Mouse (Mus musculus): ENCODE data around the gene Kcnip3. TPM values are rescaled to one million over a fixed set of nuclear protein-coding genes. Genes with fewer than 3 reads are reported as not detected.
A peak's percentile ranks its signal among the peaks of the same experiment; 100 is the strongest.

The Kcnip3 gene
- polyA plus RNA-seq, 2 experiments: 2.3 to 4.3 TPM

GRCm38 (mm10) chr2:127482533-127482911, 39.4 kb downstream of the Kcnip3 start:
- peaks cover 6% of the 10 kb centered on the region; the same call in 1 of the 2 replicates for H3K4me1 ChIP-seq (ENCODE audit: control insufficient read depth, insufficient read depth, low read length)
- H3K9ac ChIP-seq (ENCODE audit: low read depth, low read length, severe bottlenecking): peak overlapping the region; percentile 60
- no peak for TF ChIP-seq POLR2A (IDR thresholded peaks at IDR 0.05; ENCODE audit: borderline replicate concordance, extremely low read depth, insufficient read depth, insufficient read length)
- 0% methylated on average over 20 of the region's 21 CpGs for WGBS
- DNase-seq (ENCODE audit: low spot score) (peak; percentile 77), ATAC-seq (ENCODE audit: low FRiP score, low read depth) (peak; percentile 85)
- no peaks in the 10 kb centered on the region for H3K9me3 ChIP-seq (ENCODE audit: control insufficient read depth, low read length)
- peaks cover 47% of the 10 kb centered on the region for H3K27me3 ChIP-seq (ENCODE audit: control insufficient read depth, insufficient read depth, low read length)
- no peak overlapping the region for H3K27ac ChIP-seq (replicated peaks; ENCODE audit: low read depth, low read length)
- H3K4me2 ChIP-seq (replicated peaks; ENCODE audit: low read depth, low read length, severe bottlenecking): peak overlapping the region; percentile 97
- peak overlapping the region; percentile 56 for H3K4me3 ChIP-seq (replicated peaks; ENCODE audit: low read length)
- H3K36me3 ChIP-seq (ENCODE audit: control insufficient read depth, insufficient read depth, low read length): no peaks in the 10 kb centered on the region

GRCm38 (mm10) chr2:127481841-127482532, 39.9 kb downstream of the Kcnip3 start:
- peaks cover 47% of the 10 kb centered on the region for H3K27me3 ChIP-seq (ENCODE audit: control insufficient read depth, insufficient read depth, low read length)
- H3K4me3 ChIP-seq (replicated peaks; ENCODE audit: low read length): peak overlapping the region; percentile 56
- peaks cover 6% of the 10 kb centered on the region; the same call in 1 of the 2 replicates for H3K4me1 ChIP-seq (ENCODE audit: control insufficient read depth, insufficient read depth, low read length)
- H3K9ac ChIP-seq (ENCODE audit: low read depth, low read length, severe bottlenecking): peak overlapping the region; percentile 60
- DNase-seq (ENCODE audit: low spot score) (no peak), ATAC-seq (ENCODE audit: low FRiP score, low read depth) (peak; percentile 49; the same call in 1 of the 2 replicates)
- H3K4me2 ChIP-seq (replicated peaks; ENCODE audit: low read depth, low read length, severe bottlenecking): peak overlapping the region; percentile 97
- no peaks in the 10 kb centered on the region for H3K36me3 ChIP-seq (ENCODE audit: control insufficient read depth, insufficient read depth, low read length)
- under 1% methylated on average over 36 of the region's 59 CpGs for WGBS
- no peaks in the 10 kb centered on the region for H3K9me3 ChIP-seq (ENCODE audit: control insufficient read depth, low read length)
- no peak for TF ChIP-seq POLR2A (IDR thresholded peaks at IDR 0.05; ENCODE audit: borderline replicate concordance, extremely low read depth, insufficient read depth, insufficient read length)
- H3K27ac ChIP-seq (replicated peaks; ENCODE audit: low read depth, low read length): no peak overlapping the region

- ATAC-seq (ENCODE audit: low FRiP score, low read depth) (no peak), DNase-seq (ENCODE audit: low spot score) (no peak)
- Histone ChIP-seq H3K9me3 (ENCODE audit: control insufficient read depth, low read length) (no peaks in the 10 kb centered on the region), H3K27me3 (ENCODE audit: control insufficient read depth, insufficient read depth, low read length) (peaks cover 47% of the 10 kb centered on the region), H3K4me3 (replicated peaks; ENCODE audit: low read length) (no peak overlapping the region), H3K4me2 (replicated peaks; ENCODE audit: low read depth, low read length, severe bottlenecking) (no peak overlapping the region), H3K27ac (replicated peaks; ENCODE audit: low read depth, low read length) (no peak overlapping the region), H3K36me3 (ENCODE audit: control insufficient read depth, insufficient read depth, low read length) (no peaks in the 10 kb centered on the region), H3K9ac (ENCODE audit: low read depth, low read length, severe bottlenecking) (no peak overlapping the region), H3K4me1 (ENCODE audit: control insufficient read depth, insufficient read depth, low read length) (peaks cover 6% of the 10 kb centered on the region; the same call in 1 of the 2 replicates)
- no peak for TF ChIP-seq POLR2A (IDR thresholded peaks at IDR 0.05; ENCODE audit: borderline replicate concordance, extremely low read depth, insufficient read depth, insufficient read length)
- 60% methylated on average over 10 of the region's 10 CpGs for WGBS
Observed at GRCm38 (mm10) chr2:127479763-127480162, 42.1 kb downstream of the Kcnip3 start.

- Histone ChIP-seq H3K36me3 (ENCODE audit: control insufficient read depth, insufficient read depth, low read length) (no peaks in the 10 kb centered on the region), H3K4me2 (replicated peaks; ENCODE audit: low read depth, low read length, severe bottlenecking) (no peak overlapping the region), H3K9ac (ENCODE audit: low read depth, low read length, severe bottlenecking) (no peak overlapping the region), H3K27me3 (ENCODE audit: control insufficient read depth, insufficient read depth, low read length) (peaks cover 46% of the 10 kb centered on the region), H3K4me1 (ENCODE audit: control insufficient read depth, insufficient read depth, low read length) (peaks cover 6% of the 10 kb centered on the region; the same call in 1 of the 2 replicates), H3K9me3 (ENCODE audit: control insufficient read depth, low read length) (no peaks in the 10 kb centered on the region), H3K27ac (replicated peaks; ENCODE audit: low read depth, low read length) (no peak overlapping the region), H3K4me3 (replicated peaks; ENCODE audit: low read length) (no peak overlapping the region)
- 63% methylated on average over 4 of the region's 4 CpGs for WGBS
- ATAC-seq (ENCODE audit: low FRiP score, low read depth) (no peak), DNase-seq (ENCODE audit: low spot score) (no peak)
- TF ChIP-seq POLR2A (IDR thresholded peaks at IDR 0.05; ENCODE audit: borderline replicate concordance, extremely low read depth, insufficient read depth, insufficient read length): no peak
Observed at GRCm38 (mm10) chr2:127479210-127479609, 42.7 kb downstream of the Kcnip3 start.

GRCm38 (mm10) chr2:127472279-127472678, 49.6 kb downstream of the Kcnip3 start:
- no peak for TF ChIP-seq POLR2A (IDR thresholded peaks at IDR 0.05; ENCODE audit: borderline replicate concordance, extremely low read depth, insufficient read depth, insufficient read length)
- Histone ChIP-seq H3K36me3 (ENCODE audit: control insufficient read depth, insufficient read depth, low read length) (no peaks in the 10 kb centered on the region), H3K4me2 (replicated peaks; ENCODE audit: low read depth, low read length, severe bottlenecking) (no peak overlapping the region), H3K27ac (replicated peaks; ENCODE audit: low read depth, low read length) (no peak overlapping the region), H3K4me1 (ENCODE audit: control insufficient read depth, insufficient read depth, low read length) (no peaks in the 10 kb centered on the region), H3K9me3 (ENCODE audit: control insufficient read depth, low read length) (no peaks in the 10 kb centered on the region), H3K9ac (ENCODE audit: low read depth, low read length, severe bottlenecking) (no peak overlapping the region), H3K27me3 (ENCODE audit: control insufficient read depth, insufficient read depth, low read length) (no peaks in the 10 kb centered on the region), H3K4me3 (replicated peaks; ENCODE audit: low read length) (no peak overlapping the region)
- DNase-seq (ENCODE audit: low spot score) (no peak), ATAC-seq (ENCODE audit: low FRiP score, low read depth) (no peak)
- WGBS: 62% methylated on average over 3 of the region's 3 CpGs
